Mouse (Mus musculus) stomach, embryonic 16.5 days (tissue): Measurements from ENCODE around the gene Med12l. TPM values are rescaled to one million over a fixed set of nuclear protein-coding genes. Genes with fewer than 3 reads are reported as not detected.

Source experiments
- ATAC-seq: fragments of 200-750 bp; cut with Nextera tagmentation; 2 replicates; pipeline ENCODE4 v1.8.0; 2017; ENCODE audit warnings: moderate number of reproducible peaks, moderate TSS enrichment; ENCODE audit not compliant: insufficient read depth, low FRiP score
- H3K27ac ChIP-seq: fragments of 300-500 bp; sonication (generic); 2 replicates; pipeline ENCODE4 v1.5.1; 2014; ENCODE audit warnings: low read length
- H3K27me3 ChIP-seq: fragments of 300-500 bp; sonication (generic); 2 replicates; pipeline ENCODE4 v1.6.1; 2014; ENCODE audit warnings: low read length, control low read depth, mixed read lengths; ENCODE audit not compliant: control insufficient read depth, insufficient read depth
- H3K36me3 ChIP-seq: fragments of 300-500 bp; sonication (generic); 2 replicates; pipeline ENCODE4 v1.6.1; 2014; ENCODE audit warnings: low read length; ENCODE audit not compliant: control insufficient read depth, insufficient read depth
- H3K4me1 ChIP-seq: fragments of 300-500 bp; sonication (generic); 2 replicates; pipeline ENCODE4 v1.6.1; 2014; ENCODE audit warnings: low read length, control low read depth, mixed read lengths; ENCODE audit not compliant: control insufficient read depth, insufficient read depth
- H3K4me2 ChIP-seq: fragments of 300-500 bp; sonication (generic); 2 replicates; pipeline ENCODE4 v1.6.1; 2014; ENCODE audit warnings: low read depth, low read length, mixed read lengths
- H3K4me3 ChIP-seq: fragments of 300-500 bp; sonication (generic); replicated peaks from 2 replicates; pipeline ENCODE4 v1.5.1; 2014; ENCODE audit warnings: mild to moderate bottlenecking, low read length
- H3K9ac ChIP-seq: fragments of 300-500 bp; sonication (generic); 2 replicates; pipeline ENCODE4 v1.6.1; 2014; ENCODE audit warnings: low read length
- H3K9me3 ChIP-seq: fragments of 300-500 bp; sonication (generic); replicated peaks from 2 replicates; pipeline ENCODE4 v1.6.1; 2016; ENCODE audit warnings: low read length, control low read depth; ENCODE audit not compliant: control insufficient read depth
- WGBS: fragments of 180-500 bp; shearing (Covaris S2); extraction: QIAGEN DNeasy Blood & Tissue Kit; methylation state at CpG from one replicate; pipeline ENCODE4 v1.1.7; 2014; 5-methylcytosine and 5-hydroxymethylcytosine counted together
- polyA plus RNA-seq: library from polyadenylated mRNA; unstranded; fragments of >200 nt; fragmentation: Nextera tagmentation; extraction: Ambion mirVana; gene quantifications from 2 replicates; pipeline ENCODE4 v1.2.1, GENCODE M21; 2015

The Med12l gene
- polyA plus RNA-seq, 1 experiment from 2014 or later, result 1.2 TPM

- Histone ChIP-seq H3K36me3 (no peaks in the 10 kb centered on the region), H3K4me3 (no peak overlapping the region), H3K27me3 (no peaks in the 10 kb centered on the region), H3K4me2 (no peak overlapping the region), H3K9ac (no peak overlapping the region), H3K4me1 (no peaks in the 10 kb centered on the region), H3K27ac (no peak overlapping the region), H3K9me3 (no peaks in the 10 kb centered on the region)
- no peak for ATAC-seq
- WGBS, result 69% methylated on average over 4 of the region's 4 CpGs
These were observed 10.2 kb downstream of the Med12l start for GRCm38 (mm10) chr3:59015698-59016412.

GRCm38 (mm10) chr3:59016501-59016900, 10.9 kb downstream of the Med12l start:
- Histone ChIP-seq H3K27ac (no peak overlapping the region), H3K4me3 (no peak overlapping the region), H3K36me3 (no peaks in the 10 kb centered on the region), H3K4me2 (no peak overlapping the region), H3K9ac (no peak overlapping the region), H3K4me1 (no peaks in the 10 kb centered on the region), H3K27me3 (no peaks in the 10 kb centered on the region), H3K9me3 (no peaks in the 10 kb centered on the region)
- ATAC-seq, result no peak
- 84% methylated on average over 9 of the region's 9 CpGs for WGBS

GRCm38 (mm10) chr3:59021236-59021635, 15.6 kb downstream of the Med12l start:
- H3K27ac ChIP-seq, result no peak overlapping the region

GRCm38 (mm10) chr3:59022251-59022650, 16.6 kb downstream of the Med12l start:
- Histone ChIP-seq H3K27me3 (no peaks in the 10 kb centered on the region), H3K27ac (no peak overlapping the region), H3K36me3 (no peaks in the 10 kb centered on the region), H3K4me1 (no peaks in the 10 kb centered on the region), H3K4me2 (no peak overlapping the region), H3K4me3 (no peak overlapping the region), H3K9me3 (no peaks in the 10 kb centered on the region), H3K9ac (no peak overlapping the region)
- 62% methylated on average over 2 of the region's 2 CpGs for WGBS
- no peak for ATAC-seq

More at GRCm38 (mm10) chr3:59021236-59021635, 15.6 kb downstream of the Med12l start:
- no peaks in the 10 kb centered on the region for H3K9me3 ChIP-seq
- 50% methylated on average over 8 of the region's 8 CpGs for WGBS
- H3K4me1 ChIP-seq, result no peaks in the 10 kb centered on the region
- no peak overlapping the region for H3K4me3 ChIP-seq
- no peak overlapping the region for H3K9ac ChIP-seq
- H3K36me3 ChIP-seq, result no peaks in the 10 kb centered on the region
- no peaks in the 10 kb centered on the region for H3K27me3 ChIP-seq
- no peak for ATAC-seq
- H3K4me2 ChIP-seq, result no peak overlapping the region

GRCm38 (mm10) chr3:59022971-59023370, 17.3 kb downstream of the Med12l start:
- H3K4me1 ChIP-seq, result no peaks in the 10 kb centered on the region
- no peak overlapping the region for H3K9ac ChIP-seq
- H3K27me3 ChIP-seq, result no peaks in the 10 kb centered on the region
- no peak overlapping the region for H3K4me3 ChIP-seq
- 94% methylated on average over 14 of the region's 14 CpGs for WGBS
- H3K4me2 ChIP-seq, result no peak overlapping the region
- no peaks in the 10 kb centered on the region for H3K9me3 ChIP-seq
- no peaks in the 10 kb centered on the region for H3K36me3 ChIP-seq
- no peak for ATAC-seq
- no peak overlapping the region for H3K27ac ChIP-seq

GRCm38 (mm10) chr3:59024531-59025192, 19.0 kb downstream of the Med12l start:
- Histone ChIP-seq H3K36me3 (no peaks in the 10 kb centered on the region), H3K4me1 (no peaks in the 10 kb centered on the region), H3K9ac (no peak overlapping the region), H3K4me2 (no peak overlapping the region), H3K4me3 (no peak overlapping the region), H3K27me3 (no peaks in the 10 kb centered on the region), H3K9me3 (no peaks in the 10 kb centered on the region), H3K27ac (no peak overlapping the region)
- WGBS, result 53% methylated on average over 14 of the region's 14 CpGs
- no peak for ATAC-seq

- no peak overlapping the region for H3K4me2 ChIP-seq
- no peak overlapping the region for H3K9ac ChIP-seq
- WGBS, result 23% methylated on average over 4 of the region's 4 CpGs
- H3K27me3 ChIP-seq, result no peaks in the 10 kb centered on the region
- no peaks in the 10 kb centered on the region for H3K4me1 ChIP-seq
- H3K9me3 ChIP-seq, result no peaks in the 10 kb centered on the region
- no peaks in the 10 kb centered on the region for H3K36me3 ChIP-seq
- ATAC-seq, result no peak
- H3K4me3 ChIP-seq, result no peak overlapping the region
- no peak overlapping the region for H3K27ac ChIP-seq
These were observed 19.5 kb downstream of the Med12l start for GRCm38 (mm10) chr3:59025193-59025535.

GRCm38 (mm10) chr3:59028696-59029095, 23.1 kb downstream of the Med12l start:
- Histone ChIP-seq H3K27ac (no peak overlapping the region), H3K9ac (no peak overlapping the region), H3K36me3 (no peaks in the 10 kb centered on the region), H3K27me3 (no peaks in the 10 kb centered on the region), H3K9me3 (no peaks in the 10 kb centered on the region), H3K4me3 (no peak overlapping the region), H3K4me1 (no peaks in the 10 kb centered on the region), H3K4me2 (no peak overlapping the region)
- 56% methylated on average over 6 of the region's 6 CpGs for WGBS
- no peak for ATAC-seq

GRCm38 (mm10) chr3:59030986-59031385, 25.4 kb downstream of the Med12l start:
- H3K9ac ChIP-seq, result no peak overlapping the region
- ATAC-seq, result no peak
- H3K4me3 ChIP-seq, result no peak overlapping the region
- no peaks in the 10 kb centered on the region for H3K9me3 ChIP-seq
- no peaks in the 10 kb centered on the region for H3K36me3 ChIP-seq
- H3K4me2 ChIP-seq, result no peak overlapping the region
- no peaks in the 10 kb centered on the region for H3K4me1 ChIP-seq
- WGBS, result 61% methylated on average over 4 of the region's 4 CpGs
- no peak overlapping the region for H3K27ac ChIP-seq
- H3K27me3 ChIP-seq, result no peaks in the 10 kb centered on the region
